Mouse (Mus musculus): Measurements from ENCODE around the gene Ube2c. TPM values are rescaled to one million over a fixed set of nuclear protein-coding genes. Genes with fewer than 3 reads are reported as not detected.

The Ube2c gene
- polyA plus RNA-seq, 1 experiment, result 97.2 TPM

DNA sequence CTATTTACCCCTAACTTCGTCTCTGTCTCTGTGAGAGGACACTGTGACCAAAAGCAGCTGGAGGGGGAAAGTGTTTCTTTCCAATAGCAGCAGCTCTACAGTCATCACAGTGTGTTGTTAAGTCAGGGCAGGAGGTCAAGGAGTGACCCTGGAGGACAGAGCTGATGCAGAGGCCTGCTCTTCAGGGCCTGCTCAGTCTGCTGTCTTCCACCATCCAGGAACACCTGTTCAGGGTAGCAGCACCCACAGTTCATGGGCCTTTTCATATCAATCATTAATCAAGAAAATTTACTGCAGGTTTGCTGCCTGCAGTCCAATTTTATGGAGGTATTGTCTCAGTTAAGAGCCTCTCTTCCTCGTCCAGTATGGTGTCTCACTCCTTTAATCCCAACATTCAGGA is 43.9 kb downstream of the Ube2c start:
- no peak for TF ChIP-seq CTCF (IDR thresholded peaks at IDR 0.05; ENCODE audit: extremely low read depth, insufficient read depth, insufficient read length, insufficient replicate concordance)
- TF ChIP-seq POLR2A (IDR thresholded peaks at IDR 0.05; ENCODE audit: low read depth, low read length), result no peak
- 84% methylated on average over 2 of the region's 2 CpGs for WGBS
- no peak overlapping the region for H3K4me3 ChIP-seq (ENCODE audit: extremely low read depth, insufficient read depth, insufficient read length)

DNA sequence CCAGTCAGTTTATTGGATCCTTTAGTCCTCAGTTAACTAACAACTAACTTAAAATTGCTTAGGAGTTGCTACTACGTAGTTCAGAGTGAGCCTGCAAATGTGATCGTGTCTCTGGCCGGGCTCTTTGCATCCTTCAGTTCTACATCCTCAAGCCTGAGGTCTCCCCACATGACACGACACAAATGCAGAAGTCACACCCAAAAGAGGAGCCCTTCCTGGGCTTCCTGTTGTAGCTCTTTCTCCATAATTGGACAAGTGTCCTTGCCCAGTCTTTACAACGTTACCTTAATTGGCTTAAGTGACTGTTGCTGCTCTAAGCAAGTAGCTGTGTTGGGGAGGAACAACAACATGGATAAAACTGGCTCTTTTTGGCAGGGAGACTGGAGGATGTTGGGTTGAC is 45.6 kb downstream of the Ube2c start:
- H3K36me3 ChIP-seq (ENCODE audit: control insufficient read depth, insufficient read depth, low read length), result 0 out of 2 replicates have a peak, but pooled peaks cover 2% of the 10 kb centered on the region
- DNase-seq (ENCODE audit: low read depth in 1 of 2, low spot score in 2 of 2), result no peak
- no peak overlapping the region for H3K27ac ChIP-seq (ENCODE audit: insufficient read depth, low read length)
- no peak for TF ChIP-seq POLR2A (IDR thresholded peaks at IDR 0.05; ENCODE audit: low read depth, low read length)
- TF ChIP-seq CTCF (IDR thresholded peaks at IDR 0.05; ENCODE audit: extremely low read depth, insufficient read depth, insufficient read length, insufficient replicate concordance), result no peak
- H3K27me3 ChIP-seq (ENCODE audit: control insufficient read depth, insufficient read depth, low read length), result no peaks in the 10 kb centered on the region
- H3K4me1 ChIP-seq (ENCODE audit: control insufficient read depth, insufficient read depth, insufficient read length), result no peaks in the 10 kb centered on the region
- H3K4me3 ChIP-seq (ENCODE audit: extremely low read depth, insufficient read depth, insufficient read length), result no peak overlapping the region
- 63% methylated on average over 5 of the region's 5 CpGs for WGBS

More for the DNA sequence above, 43.9 kb downstream of the Ube2c start:
- Histone ChIP-seq H3K4me1 (ENCODE audit: control insufficient read depth, insufficient read depth, insufficient read length) (no peaks in the 10 kb centered on the region), H3K36me3 (ENCODE audit: control insufficient read depth, insufficient read depth, low read length) (0 out of 2 replicates have a peak, but pooled peaks cover 1% of the 10 kb centered on the region), H3K27ac (ENCODE audit: insufficient read depth, low read length) (no peak overlapping the region), H3K27me3 (ENCODE audit: control insufficient read depth, insufficient read depth, low read length) (no peaks in the 10 kb centered on the region)
- no peak for DNase-seq (ENCODE audit: low read depth in 1 of 2, low spot score in 2 of 2)

DNA sequence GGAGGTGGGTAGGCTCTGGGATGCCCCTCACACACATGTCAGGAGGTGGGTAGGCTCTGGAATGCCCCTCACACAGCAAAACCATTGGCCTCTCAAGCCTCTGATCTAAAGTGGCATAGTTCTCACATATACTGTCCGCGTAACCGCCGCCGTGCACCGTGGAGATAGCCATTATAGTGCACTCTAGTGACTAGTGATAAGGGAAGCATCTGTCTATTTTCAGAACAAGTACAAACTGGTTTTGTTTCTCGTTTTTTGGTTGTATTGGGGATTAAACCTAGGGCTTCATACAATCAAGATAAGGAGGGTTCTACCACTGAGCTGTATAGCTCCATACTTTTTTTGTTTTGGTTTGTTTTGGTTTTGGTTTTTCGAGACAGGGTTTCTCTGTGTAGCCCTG is 46.1 kb downstream of the Ube2c start:
- H3K4me1 ChIP-seq (ENCODE audit: control insufficient read depth, insufficient read depth, insufficient read length), result no peaks in the 10 kb centered on the region
- H3K27me3 ChIP-seq (ENCODE audit: control insufficient read depth, insufficient read depth, low read length), result no peaks in the 10 kb centered on the region
- no peak for TF ChIP-seq POLR2A (IDR thresholded peaks at IDR 0.05; ENCODE audit: low read depth, low read length)
- TF ChIP-seq CTCF (IDR thresholded peaks at IDR 0.05; ENCODE audit: extremely low read depth, insufficient read depth, insufficient read length, insufficient replicate concordance), result no peak
- no peak overlapping the region for H3K4me3 ChIP-seq (ENCODE audit: extremely low read depth, insufficient read depth, insufficient read length)
- no peak for DNase-seq (ENCODE audit: low read depth in 1 of 2, low spot score in 2 of 2)
- H3K27ac ChIP-seq (ENCODE audit: insufficient read depth, low read length), result no peak overlapping the region
- 0 out of 2 replicates have a peak, but pooled peaks cover 3% of the 10 kb centered on the region for H3K36me3 ChIP-seq (ENCODE audit: control insufficient read depth, insufficient read depth, low read length)
- 92% methylated on average over 8 of the region's 8 CpGs for WGBS

- Histone ChIP-seq H3K27ac (ENCODE audit: insufficient read depth, low read length) (no peak overlapping the region), H3K4me1 (ENCODE audit: control insufficient read depth, insufficient read depth, insufficient read length) (no peaks in the 10 kb centered on the region), H3K36me3 (ENCODE audit: control insufficient read depth, insufficient read depth, low read length) (peaks cover 6% of the 10 kb centered on the region; the same call in 1 of the 2 replicates), H3K4me3 (ENCODE audit: extremely low read depth, insufficient read depth, insufficient read length) (no peak overlapping the region), H3K27me3 (ENCODE audit: control insufficient read depth, insufficient read depth, low read length) (no peaks in the 10 kb centered on the region)
- WGBS, result 91% methylated on average over 6 of the region's 6 CpGs
- no peak for DNase-seq (ENCODE audit: low read depth in 1 of 2, low spot score in 2 of 2)
- TF ChIP-seq POLR2A (IDR thresholded peaks at IDR 0.05; ENCODE audit: low read depth, low read length) (no peak), CTCF (IDR thresholded peaks at IDR 0.05; ENCODE audit: extremely low read depth, insufficient read depth, insufficient read length, insufficient replicate concordance) (no peak)
Observed at GRCm38 (mm10) chr2:164817206-164817605, 47.5 kb downstream of the Ube2c start.

GRCm38 (mm10) chr2:164817703-164818102 is 48.0 kb downstream of the Ube2c start:
- Histone ChIP-seq H3K27ac (ENCODE audit: insufficient read depth, low read length) (no peak overlapping the region), H3K36me3 (ENCODE audit: control insufficient read depth, insufficient read depth, low read length) (peaks cover 6% of the 10 kb centered on the region; the same call in 1 of the 2 replicates), H3K4me1 (ENCODE audit: control insufficient read depth, insufficient read depth, insufficient read length) (no peaks in the 10 kb centered on the region), H3K27me3 (ENCODE audit: control insufficient read depth, insufficient read depth, low read length) (no peaks in the 10 kb centered on the region), H3K4me3 (ENCODE audit: extremely low read depth, insufficient read depth, insufficient read length) (no peak overlapping the region)
- no peak for DNase-seq (ENCODE audit: low read depth in 1 of 2, low spot score in 2 of 2)
- 90% methylated on average over 5 of the region's 5 CpGs for WGBS
- TF ChIP-seq CTCF (IDR thresholded peaks at IDR 0.05; ENCODE audit: extremely low read depth, insufficient read depth, insufficient read length, insufficient replicate concordance) (no peak), POLR2A (IDR thresholded peaks at IDR 0.05; ENCODE audit: low read depth, low read length) (no peak)

DNA sequence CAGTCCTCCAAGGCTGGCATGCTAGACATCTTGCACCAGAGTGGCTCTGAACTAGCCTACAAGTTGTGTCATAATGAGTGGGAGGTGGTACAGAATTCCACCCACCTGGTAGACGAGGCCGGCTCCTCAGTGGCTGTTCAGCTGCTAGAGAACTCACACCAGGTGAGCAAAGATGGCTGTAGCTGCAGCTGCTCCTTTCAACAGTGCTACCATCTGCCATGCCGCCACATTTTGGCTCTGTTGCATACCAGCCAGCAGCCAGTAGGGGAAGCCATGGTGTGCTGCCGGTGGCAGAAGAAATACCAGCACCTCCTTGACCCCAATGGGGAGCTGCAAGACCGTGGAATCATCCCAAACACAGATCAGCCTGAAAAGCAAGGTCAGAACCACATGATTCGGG is 51.4 kb downstream of the Ube2c start:
- TF ChIP-seq POLR2A (IDR thresholded peaks at IDR 0.05; ENCODE audit: low read depth, low read length), result no peak
- no peak for TF ChIP-seq CTCF (IDR thresholded peaks at IDR 0.05; ENCODE audit: extremely low read depth, insufficient read depth, insufficient read length, insufficient replicate concordance)
- no peak overlapping the region for H3K4me3 ChIP-seq (ENCODE audit: extremely low read depth, insufficient read depth, insufficient read length)
- no peaks in the 10 kb centered on the region for H3K4me1 ChIP-seq (ENCODE audit: control insufficient read depth, insufficient read depth, insufficient read length)
- WGBS, result 92% methylated on average over 6 of the region's 6 CpGs
- no peak for DNase-seq (ENCODE audit: low read depth in 1 of 2, low spot score in 2 of 2)
- H3K27ac ChIP-seq (ENCODE audit: insufficient read depth, low read length), result no peak overlapping the region
- H3K27me3 ChIP-seq (ENCODE audit: control insufficient read depth, insufficient read depth, low read length), result no peaks in the 10 kb centered on the region
- H3K36me3 ChIP-seq (ENCODE audit: control insufficient read depth, insufficient read depth, low read length), result peaks cover 19% of the 10 kb centered on the region

- Histone ChIP-seq H3K27me3 (ENCODE audit: control insufficient read depth, insufficient read depth, low read length) (no peaks in the 10 kb centered on the region), H3K27ac (ENCODE audit: insufficient read depth, low read length) (peak within 1 kb of the TSS; percentile 84), H3K4me1 (ENCODE audit: control insufficient read depth, insufficient read depth, insufficient read length) (no peaks in the 10 kb centered on the region), H3K4me3 (ENCODE audit: extremely low read depth, insufficient read depth, insufficient read length) (peak within 1 kb of the TSS; percentile 97), H3K36me3 (ENCODE audit: control insufficient read depth, insufficient read depth, low read length) (peaks cover 25% of the 10 kb centered on the region)
- 1% methylated on average over 32 of the region's 32 CpGs for WGBS
- TF ChIP-seq CTCF (IDR thresholded peaks at IDR 0.05; ENCODE audit: extremely low read depth, insufficient read depth, insufficient read length, insufficient replicate concordance), result no peak
- peak; percentile 73 for TF ChIP-seq POLR2A (IDR thresholded peaks at IDR 0.05; ENCODE audit: low read depth, low read length)
- DNase-seq (ENCODE audit: low read depth in 1 of 2, low spot score in 2 of 2), result peak; percentile 93 to 99
Observed at GRCm38 (mm10) chr2:164822636-164823165, 53.0 kb downstream of the Ube2c start, which contains the start of gene Zswim1. Gene Zswim1, plus strand, starts transcription at chr2:164822686.

Data from spleen, adult 2 months (tissue).